Mouse (Mus musculus): ENCODE results near the gene Camk1d.

- TF ChIP-seq CTCF (conservative IDR thresholded peaks at IDR 0.05; ENCODE audit: insufficient read depth, insufficient read length, low read depth, low read length) (no peak), POLR2A (IDR thresholded peaks at IDR 0.05; ENCODE audit: low read depth, low read length) (no peak)
Observed at GRCm38 (mm10) chr2:5613651-5614307, 100.5 kb downstream of the Camk1d start.

All from kidney, adult 2 months (tissue).